Mouse (Mus musculus): ENCODE measurements around the gene Gng13. TPM values are rescaled to one million over a fixed set of nuclear protein-coding genes. Genes with fewer than 3 reads are reported as not detected.

Gng13 gene
- polyA plus RNA-seq, 1 experiment: not detected

DNA sequence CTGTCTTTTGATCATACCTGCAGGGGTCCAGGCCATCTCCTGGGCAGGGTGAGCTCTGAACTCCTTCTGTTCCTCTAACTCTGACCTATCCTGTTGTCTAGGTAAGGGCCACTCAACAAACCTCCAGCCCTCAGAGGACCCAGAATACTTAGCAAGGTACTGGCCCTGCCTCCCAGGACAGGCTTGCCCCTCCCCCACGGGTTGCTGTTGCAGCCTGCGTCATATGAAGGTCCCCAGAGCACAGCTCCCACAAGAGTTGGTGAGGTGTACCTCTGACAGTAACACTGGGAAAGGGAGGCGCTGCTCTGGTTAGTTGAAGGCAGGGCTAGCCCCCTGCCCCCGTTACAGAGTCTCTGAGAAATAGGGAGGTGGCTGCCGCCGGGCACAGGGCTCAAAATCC, 841 bp upstream of the Gng13 start:
- H3K36me3 ChIP-seq (ENCODE audit: control insufficient read depth, insufficient read depth, low read length): no peaks in the 10 kb centered on the region
- no peak for DNase-seq
- TF ChIP-seq CTCF (conservative IDR thresholded peaks at IDR 0.05; ENCODE audit: insufficient read depth, insufficient read length, low read depth, low read length) (no peak), POLR2A (IDR thresholded peaks at IDR 0.05; ENCODE audit: low read depth, low read length) (no peak)
- no peaks in the 10 kb centered on the region for H3K4me1 ChIP-seq (ENCODE audit: control insufficient read depth, insufficient read depth, low read length)
- no peak overlapping the region for H3K4me3 ChIP-seq (ENCODE audit: insufficient read depth, low read depth, low read length)
- no peak overlapping the region for H3K27ac ChIP-seq (ENCODE audit: insufficient read depth, low read depth, low read length)
- no peaks in the 10 kb centered on the region; the same call in 1 of the 2 replicates for H3K27me3 ChIP-seq (replicated peaks; ENCODE audit: control insufficient read depth, insufficient read depth, low read length)
- WGBS: 10% methylated on average over 6 of the region's 6 CpGs

DNA sequence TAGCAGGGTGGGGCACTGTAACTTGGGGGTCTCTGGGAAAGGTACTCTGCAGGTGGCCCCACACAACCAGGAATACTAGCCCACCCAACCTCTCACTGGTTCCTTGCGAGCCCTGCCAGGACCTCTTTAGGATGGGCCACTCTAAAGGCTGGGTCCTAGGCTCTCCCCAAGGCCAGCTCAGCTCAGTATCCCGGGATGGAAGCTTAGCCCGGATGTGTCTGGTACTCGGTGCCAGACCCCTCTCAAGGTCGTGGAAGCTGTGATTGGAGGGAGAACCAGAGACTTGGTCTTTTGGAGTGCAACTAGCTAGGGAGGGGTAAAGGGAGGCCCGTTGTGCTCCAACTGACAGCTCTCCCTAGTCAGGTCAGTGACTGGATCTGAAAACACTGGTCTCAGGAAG, 720 bp downstream of the Gng13 start:
- 12% methylated on average over 6 of the region's 6 CpGs for WGBS

DNA sequence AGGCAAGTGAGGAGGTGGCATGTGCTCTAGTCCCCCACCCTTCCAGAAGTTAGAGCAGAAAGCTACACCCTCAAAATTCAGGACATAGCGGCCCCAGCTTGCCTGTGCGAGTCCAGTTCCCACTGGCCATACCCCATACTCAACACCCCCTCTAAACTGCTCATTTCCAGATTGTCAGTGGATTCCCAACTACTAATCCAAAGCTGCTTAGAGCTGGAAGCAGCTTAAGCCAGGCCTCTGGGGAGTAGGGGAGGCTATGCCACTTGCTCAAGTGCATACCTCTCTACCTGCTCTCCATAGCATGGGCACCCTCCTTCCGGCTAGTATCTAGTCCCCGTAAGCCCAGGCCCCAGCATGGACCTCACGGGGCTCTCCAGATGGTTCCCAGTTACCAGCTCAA, 4.5 kb downstream of the Gng13 start:
- WGBS: 94% methylated on average over 5 of the region's 5 CpGs

More for the DNA sequence above, 720 bp downstream of the Gng13 start:
- Histone ChIP-seq H3K36me3 (ENCODE audit: control insufficient read depth, insufficient read depth, low read length) (no peaks in the 10 kb centered on the region), H3K27ac (ENCODE audit: insufficient read depth, low read depth, low read length) (no peak overlapping the region), H3K4me3 (ENCODE audit: insufficient read depth, low read depth, low read length) (no peak overlapping the region), H3K27me3 (replicated peaks; ENCODE audit: control insufficient read depth, insufficient read depth, low read length) (no peaks in the 10 kb centered on the region; the same call in 1 of the 2 replicates), H3K4me1 (ENCODE audit: control insufficient read depth, insufficient read depth, low read length) (no peaks in the 10 kb centered on the region)
- no peak for DNase-seq
- TF ChIP-seq CTCF (conservative IDR thresholded peaks at IDR 0.05; ENCODE audit: insufficient read depth, insufficient read length, low read depth, low read length) (no peak), POLR2A (IDR thresholded peaks at IDR 0.05; ENCODE audit: low read depth, low read length) (no peak)

DNA sequence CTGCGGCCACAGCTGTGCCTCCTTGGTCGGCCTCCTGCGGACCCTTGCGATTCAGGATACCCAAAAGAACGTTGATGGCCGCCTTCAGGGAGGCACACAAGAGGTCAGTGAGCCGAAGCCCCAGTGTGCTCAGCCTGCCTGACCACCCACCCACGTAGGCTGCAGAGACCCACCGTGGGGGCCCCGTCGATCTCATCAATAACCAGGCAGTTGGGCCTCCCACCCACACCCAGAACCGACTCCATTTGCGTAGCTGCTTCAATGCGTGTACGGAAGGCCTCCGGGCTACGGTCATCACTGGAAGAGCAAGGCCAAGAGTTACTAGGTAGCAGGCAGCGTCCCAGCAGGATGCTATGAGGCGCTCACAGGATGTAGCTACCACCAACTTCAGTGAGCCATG, 6.5 kb downstream of the Gng13 start:
- TF ChIP-seq CTCF (conservative IDR thresholded peaks at IDR 0.05; ENCODE audit: insufficient read depth, insufficient read length, low read depth, low read length): no peak
- TF ChIP-seq POLR2A (IDR thresholded peaks at IDR 0.05; ENCODE audit: low read depth, low read length): no peak
- H3K36me3 ChIP-seq (ENCODE audit: control insufficient read depth, insufficient read depth, low read length): no peaks in the 10 kb centered on the region
- WGBS: 94% methylated on average over 19 of the region's 19 CpGs
- H3K4me1 ChIP-seq (ENCODE audit: control insufficient read depth, insufficient read depth, low read length): peaks cover 4% of the 10 kb centered on the region; the same call in 1 of the 2 replicates
- H3K27ac ChIP-seq (ENCODE audit: insufficient read depth, low read depth, low read length): no peak overlapping the region
- no peak for DNase-seq
- no peak overlapping the region for H3K4me3 ChIP-seq (ENCODE audit: insufficient read depth, low read depth, low read length)
- no peaks in the 10 kb centered on the region for H3K27me3 ChIP-seq (replicated peaks; ENCODE audit: control insufficient read depth, insufficient read depth, low read length)

More for the DNA sequence above, 4.5 kb downstream of the Gng13 start:
- Histone ChIP-seq H3K27ac (ENCODE audit: insufficient read depth, low read depth, low read length) (no peak overlapping the region), H3K4me1 (ENCODE audit: control insufficient read depth, insufficient read depth, low read length) (no peaks in the 10 kb centered on the region), H3K4me3 (ENCODE audit: insufficient read depth, low read depth, low read length) (no peak overlapping the region), H3K36me3 (ENCODE audit: control insufficient read depth, insufficient read depth, low read length) (no peaks in the 10 kb centered on the region), H3K27me3 (replicated peaks; ENCODE audit: control insufficient read depth, insufficient read depth, low read length) (no peaks in the 10 kb centered on the region; the same call in 1 of the 2 replicates)
- DNase-seq: no peak
- TF ChIP-seq POLR2A (IDR thresholded peaks at IDR 0.05; ENCODE audit: low read depth, low read length): no peak
- TF ChIP-seq CTCF (conservative IDR thresholded peaks at IDR 0.05; ENCODE audit: insufficient read depth, insufficient read length, low read depth, low read length): no peak

DNA sequence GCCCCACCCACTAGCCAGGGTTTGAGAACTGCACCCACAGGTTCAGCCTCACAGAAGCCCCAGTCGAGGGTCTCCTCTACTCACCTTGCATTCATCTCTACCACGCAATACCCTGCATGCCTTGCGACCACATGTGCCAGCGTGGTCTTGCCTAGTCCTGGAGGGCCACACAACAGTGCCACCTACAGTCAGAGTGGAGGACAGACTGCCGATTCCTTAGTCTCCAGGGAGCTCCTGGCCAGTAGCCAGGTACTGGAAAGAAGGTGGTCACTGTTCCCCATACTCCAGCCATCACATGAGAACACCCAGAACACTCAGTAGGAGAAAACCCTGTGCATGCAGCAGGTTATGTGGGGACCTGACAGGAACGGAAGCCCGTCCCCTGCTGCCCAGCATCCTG, 6.9 kb downstream of the Gng13 start:
- no peaks in the 10 kb centered on the region for H3K27me3 ChIP-seq (replicated peaks; ENCODE audit: control insufficient read depth, insufficient read depth, low read length)
- no peak for DNase-seq
- 85% methylated on average over 7 of the region's 7 CpGs for WGBS
- H3K27ac ChIP-seq (ENCODE audit: insufficient read depth, low read depth, low read length): no peak overlapping the region
- no peak overlapping the region for H3K4me3 ChIP-seq (ENCODE audit: insufficient read depth, low read depth, low read length)
- TF ChIP-seq POLR2A (IDR thresholded peaks at IDR 0.05; ENCODE audit: low read depth, low read length) (no peak), CTCF (conservative IDR thresholded peaks at IDR 0.05; ENCODE audit: insufficient read depth, insufficient read length, low read depth, low read length) (no peak)
- H3K4me1 ChIP-seq (ENCODE audit: control insufficient read depth, insufficient read depth, low read length): peaks cover 4% of the 10 kb centered on the region; the same call in 1 of the 2 replicates
- H3K36me3 ChIP-seq (ENCODE audit: control insufficient read depth, insufficient read depth, low read length): no peaks in the 10 kb centered on the region

DNA sequence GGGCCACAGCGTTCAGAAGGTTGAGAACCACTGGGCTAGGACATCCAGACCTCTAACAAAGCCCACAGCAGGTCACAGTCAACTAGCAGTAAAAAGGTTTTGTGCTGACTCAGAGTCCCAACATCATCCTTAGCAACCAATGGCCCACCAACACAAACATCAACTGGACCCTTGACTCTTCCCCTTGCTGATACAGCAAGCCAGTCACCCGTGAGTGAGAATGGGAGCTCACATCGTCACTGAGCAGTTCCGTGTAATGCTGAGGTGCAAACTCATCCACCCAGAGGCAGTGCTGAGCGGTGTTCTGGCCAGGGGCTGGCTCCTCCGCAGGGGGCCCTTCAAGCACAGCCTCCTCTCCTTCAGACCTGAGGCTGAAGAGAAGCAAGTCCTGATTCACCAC, 8.3 kb downstream of the Gng13 start:
- TF ChIP-seq POLR2A (IDR thresholded peaks at IDR 0.05; ENCODE audit: low read depth, low read length): no peak
- no peak for TF ChIP-seq CTCF (conservative IDR thresholded peaks at IDR 0.05; ENCODE audit: insufficient read depth, insufficient read length, low read depth, low read length)
- peaks cover 4% of the 10 kb centered on the region; the same call in 1 of the 2 replicates for H3K4me1 ChIP-seq (ENCODE audit: control insufficient read depth, insufficient read depth, low read length)
- peak; percentile 58 for DNase-seq
- 76% methylated on average over 6 of the region's 6 CpGs for WGBS
- no peak overlapping the region for H3K4me3 ChIP-seq (ENCODE audit: insufficient read depth, low read depth, low read length)
- H3K27me3 ChIP-seq (replicated peaks; ENCODE audit: control insufficient read depth, insufficient read depth, low read length): no peaks in the 10 kb centered on the region
- no peak overlapping the region for H3K27ac ChIP-seq (ENCODE audit: insufficient read depth, low read depth, low read length)
- H3K36me3 ChIP-seq (ENCODE audit: control insufficient read depth, insufficient read depth, low read length): no peaks in the 10 kb centered on the region

DNA sequence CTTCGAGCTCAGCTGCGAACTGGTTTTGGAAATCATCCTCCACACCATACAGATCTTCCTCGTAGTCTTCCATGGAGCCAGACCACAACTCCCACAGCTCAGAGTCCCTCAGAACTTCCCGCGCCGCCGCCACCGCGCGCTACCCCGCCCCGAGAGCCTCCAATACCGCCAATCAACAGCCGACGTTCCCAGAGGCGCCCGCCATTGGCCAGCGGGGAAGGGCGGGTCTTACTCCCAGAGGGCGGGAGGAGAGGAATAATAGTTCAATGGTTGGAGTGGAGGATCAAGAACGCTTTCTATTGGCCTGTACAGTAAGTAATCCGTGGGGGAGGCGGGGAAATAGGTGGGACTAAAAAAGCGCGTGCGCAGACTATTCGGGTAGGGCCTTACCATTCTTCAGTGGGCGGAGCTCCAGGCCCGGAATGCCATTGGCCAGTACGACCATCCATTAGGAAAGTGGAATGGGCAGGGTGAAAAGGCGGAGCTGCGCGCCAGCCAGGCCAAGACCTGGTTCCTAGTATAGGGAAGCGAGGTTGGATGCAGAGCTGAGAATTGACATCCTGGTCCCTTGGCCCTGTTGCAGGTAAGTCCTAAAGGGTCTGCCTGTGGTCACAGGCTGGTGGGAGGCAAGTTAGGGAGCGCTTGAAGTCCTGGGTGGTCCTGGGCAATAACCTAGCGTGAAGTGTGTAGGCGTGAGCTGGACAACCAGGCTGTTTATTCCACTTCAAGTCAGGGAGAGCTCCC, 10.5 kb downstream of the Gng13 start, which contains the start of the genes Chtf18 and Rpusd1:
Gene Chtf18, minus strand, starts transcription at position 155 of the 744 bp plus-strand sequence.
Gene Rpusd1, plus strand, starts transcription at position 406 of the 744 bp plus-strand sequence.
- Histone ChIP-seq H3K27me3 (replicated peaks; ENCODE audit: control insufficient read depth, insufficient read depth, low read length) (no peaks in the 10 kb centered on the region), H3K27ac (ENCODE audit: insufficient read depth, low read depth, low read length) (no peak within 1 kb of the TSS), H3K4me3 (ENCODE audit: insufficient read depth, low read depth, low read length) (peak within 1 kb of the TSS; percentile 55), H3K36me3 (ENCODE audit: control insufficient read depth, insufficient read depth, low read length) (no peaks in the 10 kb centered on the region), H3K4me1 (ENCODE audit: control insufficient read depth, insufficient read depth, low read length) (peaks cover 4% of the 10 kb centered on the region; the same call in 1 of the 2 replicates)
- DNase-seq: peak; percentile 100
- TF ChIP-seq POLR2A (IDR thresholded peaks at IDR 0.05; ENCODE audit: low read depth, low read length): peak; percentile 40
- TF ChIP-seq CTCF (conservative IDR thresholded peaks at IDR 0.05; ENCODE audit: insufficient read depth, insufficient read length, low read depth, low read length): no peak
- WGBS: under 1% methylated on average over 37 of the region's 37 CpGs

All from kidney, adult 2 months (tissue).